Mouse (Mus musculus): Measurements from ENCODE around the gene Dlx1.

Gene Dlx1

DNA sequence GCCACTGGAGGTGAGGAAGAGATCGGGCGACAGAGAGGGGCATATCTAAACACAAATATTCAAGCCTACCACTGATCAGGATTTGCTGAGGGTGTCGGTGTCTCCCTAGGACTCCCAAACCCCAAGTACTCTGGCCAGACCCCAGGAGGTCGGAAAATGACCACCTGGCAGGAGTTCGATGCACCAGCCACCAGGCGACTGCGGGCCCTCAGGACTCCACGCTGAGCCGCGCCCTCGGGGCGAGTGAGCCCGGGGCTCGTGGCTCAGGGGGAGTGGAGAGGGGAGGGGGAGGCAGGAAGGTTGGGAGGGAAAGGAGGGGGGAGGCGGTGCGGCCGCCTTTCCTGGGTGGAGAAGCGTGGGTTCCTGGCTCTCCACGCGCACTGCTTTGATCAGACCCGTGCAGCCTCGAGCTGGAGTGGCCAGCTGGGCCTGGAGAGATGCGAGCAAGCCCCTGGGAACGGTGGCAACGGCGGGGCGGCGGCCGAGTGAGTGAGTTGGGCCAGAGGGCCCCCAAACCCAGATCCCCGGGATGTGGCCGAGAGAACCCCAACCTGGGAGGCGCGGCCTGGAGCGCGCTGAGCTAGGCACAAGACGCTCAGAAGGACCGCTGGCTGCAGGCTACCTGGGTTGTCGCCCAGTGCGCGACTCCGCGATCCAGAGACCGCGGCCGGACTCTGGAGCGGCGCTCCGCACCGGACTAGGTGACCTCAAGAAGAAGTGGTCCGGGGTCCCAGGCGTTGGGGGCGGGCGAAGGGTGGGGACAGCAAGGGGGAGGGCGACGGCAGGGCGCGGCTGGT lies 999 bp downstream of the Dlx1 start:
- DNase-seq, result peak; percentile 32

DNA sequence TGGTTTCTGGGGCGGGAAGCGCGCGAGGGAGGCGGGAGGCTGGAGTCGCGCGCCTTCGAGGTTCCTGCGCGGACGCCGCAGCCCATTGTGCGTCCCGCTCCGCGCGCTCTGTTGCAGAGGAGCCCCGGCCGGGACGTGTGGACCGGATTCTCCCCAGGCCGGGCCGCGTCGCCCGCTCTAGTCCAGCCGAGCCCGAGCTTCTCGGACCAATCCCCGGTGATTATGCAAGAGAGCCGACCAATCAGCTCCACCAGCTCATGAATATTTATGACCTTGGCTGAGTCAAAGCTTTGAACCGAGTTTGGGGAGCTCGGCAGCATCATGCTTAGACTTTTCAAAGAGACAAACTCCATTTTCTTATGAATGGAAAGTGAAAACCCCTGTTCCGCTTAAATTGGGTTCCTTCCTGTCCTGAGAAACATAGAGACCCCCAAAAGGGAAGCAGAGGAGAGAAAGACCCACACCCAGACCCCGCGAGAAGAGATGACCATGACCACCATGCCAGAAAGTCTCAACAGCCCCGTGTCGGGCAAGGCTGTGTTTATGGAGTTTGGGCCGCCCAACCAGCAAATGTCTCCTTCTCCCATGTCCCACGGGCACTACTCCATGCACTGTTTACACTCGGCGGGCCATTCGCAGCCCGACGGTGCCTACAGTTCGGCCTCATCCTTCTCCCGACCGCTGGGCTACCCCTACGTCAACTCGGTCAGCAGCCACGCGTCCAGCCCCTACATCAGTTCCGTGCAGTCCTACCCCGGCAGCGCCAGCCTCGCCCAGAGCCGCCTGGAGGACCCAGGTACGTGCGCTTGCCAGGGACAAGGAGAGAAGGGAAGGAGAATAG lies 1.8 kb downstream of the Dlx1 start:
- DNase-seq, result peak; percentile 70

DNA sequence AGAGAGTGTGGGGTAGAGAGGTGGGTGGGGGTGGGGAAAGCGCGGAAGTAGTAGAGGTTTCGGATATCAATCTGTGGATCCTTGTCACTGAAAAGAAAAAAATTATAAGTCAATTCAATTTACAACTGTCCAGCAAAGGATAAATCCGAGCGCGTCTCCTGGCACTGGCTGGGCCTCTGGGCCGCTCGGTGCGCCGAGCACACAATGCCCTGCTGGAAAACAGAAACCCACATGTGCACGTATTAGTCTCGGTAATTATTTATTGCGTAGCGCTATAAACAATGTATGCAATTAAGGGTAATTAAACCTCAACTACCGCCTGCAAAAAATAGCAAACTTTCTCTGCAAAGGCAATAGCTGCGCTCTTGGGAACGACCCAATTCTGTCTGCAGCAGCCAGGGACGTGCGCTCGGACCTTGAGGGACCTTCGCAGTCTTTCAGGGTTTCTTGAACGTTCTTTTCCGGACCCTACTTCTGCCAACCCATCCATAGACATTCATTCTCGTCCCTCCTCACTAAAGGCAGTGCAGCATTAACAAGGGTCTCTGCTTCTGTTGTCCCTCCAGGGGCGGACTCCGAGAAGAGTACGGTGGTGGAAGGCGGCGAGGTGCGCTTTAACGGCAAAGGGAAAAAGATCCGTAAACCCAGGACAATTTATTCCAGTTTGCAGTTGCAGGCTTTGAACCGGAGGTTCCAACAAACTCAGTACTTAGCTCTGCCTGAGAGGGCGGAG lies 2.6 kb downstream of the Dlx1 start:
- no peak for DNase-seq

DNA sequence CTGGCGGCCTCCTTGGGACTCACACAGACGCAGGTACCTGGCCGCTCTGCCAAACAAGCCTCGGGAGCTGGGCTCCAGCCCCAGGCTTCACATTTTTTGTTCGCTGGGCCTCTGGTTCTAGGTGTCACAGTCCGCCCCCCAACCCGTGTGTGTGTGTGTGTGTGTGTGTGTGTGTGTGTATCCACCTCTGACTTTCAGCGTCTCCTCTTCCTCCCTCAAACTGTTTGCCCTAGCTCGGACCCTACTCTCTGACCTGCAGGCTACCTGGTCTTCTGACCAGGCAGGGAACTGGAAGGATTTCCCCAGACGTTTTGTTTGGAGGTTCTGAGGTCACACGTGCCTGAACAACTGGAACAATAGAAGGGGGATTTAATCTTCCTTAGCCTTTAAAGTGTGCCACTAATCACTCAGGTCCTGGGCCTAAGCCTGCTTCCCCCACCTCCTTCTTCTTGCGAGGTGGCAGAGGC lies 3.2 kb downstream of the Dlx1 start:
- DNase-seq, result no peak

DNA sequence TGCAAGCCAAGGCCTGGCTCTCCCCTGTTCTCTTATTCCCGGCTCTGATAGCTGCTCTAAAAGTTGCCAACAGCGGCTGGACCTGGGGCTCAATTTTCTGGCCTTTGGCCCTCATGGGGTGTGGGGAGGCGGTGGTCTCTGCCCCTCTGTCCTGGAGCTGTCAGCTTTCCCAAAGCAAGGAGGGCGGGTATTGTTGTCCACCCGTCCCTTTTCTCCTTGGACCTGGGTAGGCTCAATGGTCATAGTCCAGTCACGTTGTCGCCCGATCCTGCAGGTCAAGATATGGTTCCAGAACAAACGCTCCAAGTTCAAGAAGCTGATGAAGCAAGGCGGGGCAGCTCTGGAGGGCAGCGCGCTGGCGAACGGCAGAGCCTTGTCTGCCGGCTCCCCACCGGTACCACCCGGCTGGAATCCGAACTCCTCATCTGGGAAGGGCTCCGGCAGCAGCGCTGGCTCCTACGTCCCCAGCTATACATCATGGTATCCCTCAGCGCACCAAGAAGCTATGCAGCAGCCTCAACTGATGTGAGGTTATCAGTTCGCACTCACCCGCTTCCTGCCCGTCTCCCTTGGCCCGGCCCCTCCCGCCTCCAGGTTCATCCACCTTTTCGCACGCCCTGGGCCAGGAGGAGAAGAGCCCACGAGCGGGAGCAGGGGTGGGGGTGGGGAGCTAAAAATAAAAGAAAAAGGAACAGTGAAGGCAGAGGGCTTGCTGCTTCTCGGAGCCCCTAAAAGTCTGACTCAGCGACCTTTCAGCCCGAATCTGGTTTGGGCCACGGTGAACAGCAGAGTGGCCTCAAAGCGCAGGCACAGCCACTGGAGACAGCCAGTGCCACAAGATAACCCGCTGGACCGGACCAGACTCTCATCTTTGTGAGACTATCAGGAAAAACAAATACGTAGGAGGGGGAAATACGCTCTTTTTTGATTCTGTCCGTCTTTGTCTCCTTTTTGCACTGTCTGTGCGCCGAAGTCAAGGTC lies 4.4 kb downstream of the Dlx1 start:
- DNase-seq, result no peak

DNA sequence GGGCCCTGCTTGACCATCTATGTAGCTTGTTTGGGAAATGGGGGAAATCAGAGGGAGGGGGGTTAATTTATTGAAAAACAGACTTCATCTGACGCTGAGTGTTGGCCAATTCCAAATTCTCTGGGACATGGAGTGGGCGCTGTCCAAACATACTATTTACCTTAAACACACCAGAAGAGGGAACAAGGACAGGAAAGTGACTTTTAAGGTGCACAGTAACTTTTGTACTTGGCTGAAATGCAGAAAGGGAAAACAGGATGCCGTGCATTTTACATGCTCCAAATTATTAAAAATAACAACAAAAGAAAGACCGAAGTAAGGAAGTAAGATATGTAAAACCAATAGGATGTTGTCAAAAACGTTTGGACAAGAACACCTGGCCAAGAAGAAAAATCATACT lies 5.2 kb downstream of the Dlx1 start:
- DNase-seq, result no peak

DNA sequence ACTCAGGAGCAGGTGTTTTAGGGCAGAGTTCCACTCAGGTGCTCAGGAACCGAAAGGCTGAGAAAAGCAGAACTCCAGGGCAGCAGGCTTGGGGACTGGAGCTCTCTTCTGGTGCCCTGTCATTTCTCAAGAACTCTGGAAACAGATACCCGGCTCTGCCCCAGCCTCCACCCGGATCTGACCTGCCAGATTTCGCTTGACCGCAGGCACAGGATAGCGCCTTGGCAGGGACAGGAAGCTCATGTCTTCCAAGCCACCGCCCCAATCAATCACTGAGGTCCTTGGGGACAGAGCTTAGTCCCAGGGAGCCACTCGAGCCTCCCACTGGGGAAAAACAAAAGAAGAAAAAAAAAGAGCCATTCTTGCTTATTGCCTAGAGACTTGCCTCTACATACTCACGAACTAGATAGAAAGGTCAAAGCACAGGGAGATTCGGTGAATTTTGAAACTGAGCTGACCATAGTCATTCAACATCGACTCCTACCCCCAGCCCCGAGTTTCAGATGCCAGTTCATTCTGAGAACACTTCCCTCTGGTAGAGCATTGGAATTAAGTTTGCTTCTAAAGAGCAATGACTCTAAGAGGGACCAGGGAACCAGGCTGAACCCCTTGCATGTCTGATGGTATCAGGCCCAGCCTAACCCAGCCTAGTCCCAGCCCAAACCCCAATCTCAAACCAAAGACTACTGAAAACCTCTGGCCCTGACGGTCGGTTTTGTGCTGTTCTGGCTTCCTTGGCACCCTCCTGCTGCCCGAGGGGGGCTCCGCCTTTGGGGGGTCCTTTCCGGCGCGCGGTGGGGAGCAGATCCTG lies 6.5 kb downstream of the Dlx1 start:
- no peak for DNase-seq

DNA sequence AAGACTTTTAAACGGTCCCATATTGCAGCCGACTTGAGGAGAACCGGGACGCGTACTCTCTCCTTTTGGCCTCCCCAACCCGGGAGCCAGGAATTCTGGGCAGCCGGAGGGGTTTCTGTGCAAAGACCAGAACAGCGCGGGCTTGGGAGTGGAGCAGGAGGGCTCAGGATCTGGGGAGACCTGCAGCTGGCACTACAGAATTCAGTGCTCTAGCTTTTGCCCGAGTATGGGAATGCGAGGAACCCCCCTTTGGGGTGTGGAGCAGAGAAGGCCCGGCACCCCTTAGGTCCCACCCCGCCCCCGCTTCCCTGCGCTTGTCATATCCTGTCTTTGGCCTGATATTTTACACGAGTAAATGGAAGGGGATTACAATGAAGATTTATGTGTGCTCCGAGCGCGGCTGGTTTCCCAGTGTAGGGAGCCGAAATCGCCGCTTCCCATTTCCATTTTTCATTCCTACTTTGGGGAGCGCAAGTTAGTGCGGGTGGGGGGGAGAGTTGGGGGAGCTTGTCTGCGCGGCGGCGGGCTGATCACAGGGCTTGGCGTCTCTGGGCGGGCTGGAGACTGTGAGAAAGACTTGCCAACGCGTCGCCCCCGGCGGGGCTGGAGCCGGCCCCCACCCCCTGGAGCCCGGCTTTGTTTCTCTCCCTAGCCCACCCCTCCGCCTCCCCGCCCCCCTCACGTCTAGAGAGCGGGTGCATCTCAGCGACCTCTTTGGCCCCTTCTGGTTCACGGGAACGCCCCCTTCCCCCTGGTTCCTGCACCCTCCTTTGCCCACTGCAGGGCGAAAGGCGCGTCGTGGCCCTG lies 12.9 kb downstream of the Dlx1 start:
- peak; percentile 38 for DNase-seq

DNA sequence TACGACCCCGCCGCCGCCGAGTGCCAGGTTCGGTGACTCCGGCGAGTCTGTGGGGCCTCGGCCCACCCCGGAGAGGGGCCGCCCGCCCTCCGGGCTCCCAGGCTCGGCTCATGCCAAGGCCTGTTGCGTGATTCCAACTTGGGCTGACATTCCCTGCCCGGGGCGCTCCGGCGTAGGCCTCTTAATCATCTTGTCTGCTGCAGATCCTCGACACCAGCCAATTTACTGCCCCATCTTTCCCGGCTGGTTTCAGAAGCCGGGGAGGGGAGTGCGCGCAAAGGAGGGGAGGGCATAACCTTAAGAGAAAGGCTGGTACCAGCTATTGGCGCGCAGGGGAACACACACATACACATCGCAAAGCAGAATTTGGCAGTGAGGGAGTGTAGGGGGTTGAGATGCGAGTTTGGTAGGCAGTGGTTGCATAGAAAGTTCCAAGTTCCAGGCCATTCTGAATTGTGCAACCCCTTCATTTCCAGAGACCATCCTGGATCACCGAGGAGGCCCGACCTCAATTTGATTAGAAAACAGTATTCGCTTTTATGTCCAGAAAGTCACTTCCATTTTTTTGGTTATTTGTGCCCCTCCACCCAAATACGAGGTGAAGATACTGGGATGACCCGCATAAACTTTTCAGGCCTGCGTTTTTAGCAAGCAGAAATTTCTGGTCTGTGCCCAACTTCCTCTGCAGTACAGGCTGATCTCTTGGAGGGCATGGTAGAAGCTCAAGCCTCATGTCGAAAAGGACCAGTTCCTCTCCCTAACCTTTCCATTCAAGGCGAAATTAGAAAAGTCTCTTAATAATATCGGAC lies 13.7 kb downstream of the Dlx1 start:
- DNase-seq, result no peak

DNA sequence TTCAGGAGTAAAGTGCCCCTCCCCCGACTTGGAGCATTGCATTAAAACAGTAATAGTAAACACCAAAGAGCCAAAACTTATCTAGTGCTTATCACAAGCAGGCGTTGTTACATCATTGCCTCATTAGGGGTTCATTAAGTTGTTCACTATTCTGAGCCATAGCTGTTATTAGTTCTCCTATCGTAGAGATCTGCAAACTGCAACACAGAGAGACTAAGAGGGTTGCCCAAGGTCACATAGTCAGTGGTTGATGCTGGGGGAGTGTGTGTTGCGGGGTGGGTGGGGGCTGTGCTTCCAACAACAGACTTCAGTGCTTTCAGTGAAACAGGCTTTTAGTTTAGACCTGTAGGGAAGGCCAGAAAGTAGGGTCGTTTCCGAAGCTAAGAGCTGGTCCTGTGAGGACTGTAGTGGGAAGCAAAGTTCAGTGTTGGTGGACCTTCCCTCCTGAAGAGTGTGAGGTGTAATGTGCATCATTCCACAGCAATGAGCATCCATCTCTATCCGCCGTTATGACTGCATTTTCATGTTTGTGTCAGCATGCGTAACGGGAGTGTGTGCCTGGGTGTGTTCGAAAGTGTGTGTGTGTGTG lies 14.4 kb downstream of the Dlx1 start:
- DNase-seq, result no peak

DNA sequence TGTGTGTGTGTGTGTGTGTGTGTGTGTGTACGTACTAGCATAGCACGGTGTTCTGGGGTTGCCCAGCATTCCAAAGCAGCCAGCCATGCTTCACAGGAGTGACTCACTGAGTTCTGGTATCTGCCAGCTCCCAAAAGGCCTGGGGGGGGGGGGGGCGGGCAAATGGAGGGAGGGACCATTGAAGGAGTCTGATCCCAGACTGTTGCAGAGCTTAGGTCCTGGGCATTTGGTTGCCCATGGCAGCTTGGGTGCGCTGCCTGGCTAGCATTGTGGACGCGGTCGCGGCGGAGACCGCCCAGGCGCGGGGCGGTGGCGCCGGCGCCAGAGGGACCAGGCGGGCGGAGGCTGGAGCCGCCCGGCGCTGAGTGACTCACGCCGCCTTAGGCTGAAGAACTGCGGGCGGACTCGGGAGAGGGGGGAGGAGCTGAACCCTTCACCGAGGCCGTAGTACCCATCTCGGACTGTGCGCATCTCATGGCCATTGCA lies 14.9 kb downstream of the Dlx1 start:
- DNase-seq, result no peak

DNA sequence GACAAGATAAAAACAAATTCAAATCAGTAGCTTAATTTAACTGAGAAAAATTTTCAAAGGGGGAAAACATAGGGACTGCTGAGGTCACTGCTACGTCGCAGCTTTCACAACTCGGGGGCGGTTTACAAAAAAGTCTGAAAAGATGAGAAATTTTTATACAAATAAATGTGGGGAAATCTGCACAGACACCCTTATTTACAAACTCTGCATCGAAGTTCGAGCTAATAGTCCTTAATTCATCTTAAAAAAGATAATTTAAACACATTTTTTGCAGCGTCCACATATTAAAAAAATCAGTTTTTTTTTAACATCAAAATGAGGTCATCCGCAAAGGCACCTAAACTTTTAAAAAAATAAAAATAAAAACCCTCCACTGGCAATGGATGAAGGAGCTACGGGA lies 15.6 kb downstream of the Dlx1 start:
- DNase-seq, result no peak

DNA sequence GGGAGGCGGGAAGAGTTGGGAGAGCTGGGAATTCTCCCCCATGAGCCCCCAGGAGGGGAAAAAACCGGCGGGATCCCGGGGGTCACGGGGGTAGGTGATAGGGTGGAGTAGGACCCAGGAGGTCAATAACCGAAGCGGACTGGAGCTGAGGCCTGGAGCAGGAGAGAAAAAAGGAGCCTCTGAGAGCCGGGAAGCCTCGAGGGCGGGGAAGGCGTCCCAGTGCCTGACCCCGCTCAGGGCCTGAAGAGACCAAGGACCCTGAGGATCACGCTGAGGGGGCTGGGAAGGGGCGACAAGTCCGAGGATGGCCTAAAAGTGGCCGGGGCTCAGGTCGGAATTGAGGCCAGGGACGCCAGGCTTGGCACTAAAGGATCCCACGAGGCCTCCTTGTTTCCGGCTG lies 16.0 kb downstream of the Dlx1 start:
- no peak for DNase-seq

DNA sequence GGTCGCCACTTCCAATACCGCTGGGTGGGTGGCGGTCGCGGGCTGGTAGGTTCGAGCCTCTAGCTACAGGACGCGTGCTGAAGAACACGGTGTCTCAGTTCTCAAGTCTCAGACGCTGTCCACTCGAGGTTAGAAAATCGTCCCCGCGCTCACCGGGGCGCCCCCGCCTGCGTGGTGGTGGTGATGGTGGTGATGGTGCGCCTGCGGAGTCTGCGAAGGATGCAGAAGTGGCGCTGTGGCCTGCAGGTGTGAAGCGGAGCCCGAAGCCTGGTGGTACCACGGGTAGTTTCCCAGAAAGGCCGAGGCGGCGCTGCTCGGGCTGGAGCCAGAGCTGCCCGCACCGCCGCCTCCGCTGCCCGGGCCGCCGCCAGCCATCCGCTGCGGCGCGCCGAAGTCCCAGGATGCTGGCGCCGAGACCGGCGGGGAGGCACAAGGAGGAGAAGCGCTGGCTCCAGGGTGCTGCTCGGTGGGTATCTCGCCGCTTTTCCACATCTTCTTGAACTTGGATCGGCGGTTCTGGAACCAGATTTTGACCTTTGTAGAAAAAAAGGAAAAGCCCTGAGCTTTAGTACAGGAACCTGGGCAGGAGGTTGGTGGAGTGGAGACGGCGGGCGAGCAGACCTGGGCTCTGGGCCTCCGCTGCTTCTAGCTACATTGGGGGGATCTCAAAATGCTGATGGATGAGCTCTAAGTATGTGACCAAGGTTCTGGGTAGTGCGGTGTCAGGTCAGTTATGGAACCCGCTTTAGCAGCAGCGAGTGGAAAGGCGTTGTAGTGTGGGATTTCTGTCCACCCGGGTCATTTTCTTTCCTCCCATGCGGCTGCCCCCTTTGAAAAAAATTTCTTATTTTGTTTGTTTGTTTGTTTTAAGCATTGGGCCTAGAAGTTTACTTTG lies 16.7 kb downstream of the Dlx1 start:
- peak; percentile 29 for DNase-seq

DNA sequence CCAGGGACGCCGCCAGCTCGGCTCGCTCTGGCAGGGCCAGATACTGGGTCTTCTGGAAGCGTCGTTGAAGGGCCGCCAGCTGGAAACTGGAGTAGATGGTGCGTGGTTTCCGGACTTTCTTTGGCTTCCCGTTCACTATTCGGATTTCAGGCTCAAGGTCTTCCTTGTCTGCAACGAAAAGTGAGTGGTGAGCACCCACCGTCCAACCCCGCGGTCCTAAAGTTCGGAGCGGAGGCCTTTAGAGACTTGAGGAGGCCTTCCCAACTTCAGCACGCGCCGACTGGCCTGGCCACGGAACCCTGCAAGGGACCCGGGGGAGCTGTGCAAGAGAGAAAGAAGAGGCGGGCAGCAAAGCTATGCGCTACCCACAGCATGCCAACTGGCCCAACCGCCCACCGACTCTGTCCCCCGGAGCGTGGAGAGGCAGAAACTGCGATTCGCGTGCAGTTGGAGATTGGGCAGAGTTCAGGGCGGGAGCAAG lies 17.5 kb downstream of the Dlx1 start:
- DNase-seq, result peak; percentile 27

DNA sequence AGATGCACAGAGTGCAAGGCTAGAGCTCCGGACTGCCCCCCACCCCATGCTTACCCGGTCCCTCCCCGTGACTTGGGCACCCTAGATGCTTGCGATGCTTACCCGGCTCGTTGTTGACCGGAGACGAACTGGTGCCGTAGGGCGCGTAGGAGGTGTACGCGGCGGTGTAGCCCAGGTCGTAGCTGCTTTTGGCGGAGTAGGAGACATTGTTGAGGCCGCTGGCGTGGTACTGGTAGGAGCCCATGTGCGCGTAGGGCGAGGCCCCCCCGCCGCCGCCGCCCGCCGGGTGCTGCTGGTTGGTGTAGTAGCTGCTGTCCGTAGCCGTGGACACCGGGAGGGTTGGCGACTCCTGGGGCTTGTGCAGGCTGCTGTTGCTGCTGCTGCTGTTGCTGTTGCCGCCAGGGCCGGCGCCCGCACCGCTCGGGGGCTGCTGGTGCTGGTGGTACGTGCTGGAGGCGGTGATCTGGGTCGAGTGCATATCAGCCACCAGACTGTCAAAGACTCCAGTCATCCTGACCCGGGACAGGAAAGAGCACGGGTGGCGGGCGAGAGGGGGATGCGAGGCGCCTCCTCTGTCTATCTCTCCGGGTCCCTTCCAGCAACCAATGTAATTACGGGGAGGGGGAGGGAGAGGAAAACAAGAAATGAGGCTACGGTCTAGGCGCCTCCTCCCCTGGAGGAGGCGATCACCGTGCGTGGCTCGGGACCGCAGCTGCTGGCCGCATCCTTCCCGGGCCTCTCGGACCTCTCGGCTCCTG lies 18.1 kb downstream of the Dlx1 start:
- peak; percentile 36 for DNase-seq

DNA sequence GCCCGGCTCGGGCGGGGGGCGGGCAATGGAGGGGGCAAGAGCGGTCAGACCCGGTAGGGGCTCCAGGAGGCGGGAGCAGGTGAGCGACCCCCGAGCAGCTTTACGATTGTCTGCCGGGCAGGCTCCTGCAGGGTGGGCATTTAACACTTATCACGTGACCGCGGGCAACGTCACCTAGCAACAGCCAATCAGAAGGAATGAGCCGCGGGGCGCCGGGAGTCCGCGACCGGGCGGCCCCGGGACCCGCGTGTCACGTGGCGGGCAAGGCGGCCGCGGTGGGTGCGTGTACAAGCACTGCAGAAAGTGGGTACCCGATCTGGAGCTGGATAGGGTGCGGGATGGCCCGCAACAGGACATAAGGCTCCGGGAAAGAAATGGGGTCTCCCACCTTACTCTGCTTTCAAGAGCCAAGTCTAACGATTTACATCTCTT lies 18.7 kb downstream of the Dlx1 start, which contains the start of gene Dlx2:
Gene Dlx2, minus strand, starts transcription at position 115 of the 432 bp plus-strand sequence.
- DNase-seq, result peak; percentile 59

Data from thymus, postnatal 14 days (tissue).